Mouse (Mus musculus) neural tube, embryonic 11.5 days (tissue): ENCODE results near the gene Dkc1. TPM values are rescaled to one million over a fixed set of nuclear protein-coding genes. Genes with fewer than 3 reads are reported as not detected.

Source experiments
- ATAC-seq: fragments of 200-750 bp; cut with Nextera tagmentation; 2 replicates; pipeline ENCODE4 v1.8.0; 2017; ENCODE audit warnings: moderate number of reproducible peaks, mild to moderate bottlenecking, moderate TSS enrichment, moderate library complexity; ENCODE audit not compliant: insufficient read depth, low FRiP score, low TSS enrichment
- DNase-seq: peaks from one replicate; pipeline ENCODE4 v3.0.0-alpha.2; 2015; ENCODE audit warnings: low spot score
- H3K27ac ChIP-seq: fragments of 300-500 bp; sonication (generic); 2 replicates; pipeline ENCODE4 v1.5.1; 2014; ENCODE audit warnings: low read depth, mild to moderate bottlenecking, low read length
- H3K27me3 ChIP-seq: fragments of 300-500 bp; sonication (generic); 2 replicates; pipeline ENCODE4 v1.6.1; 2014; ENCODE audit warnings: mild to moderate bottlenecking, low read length, mixed read lengths; ENCODE audit not compliant: control insufficient read depth, insufficient read depth
- H3K36me3 ChIP-seq: fragments of 300-500 bp; sonication (generic); 2 replicates; pipeline ENCODE4 v1.6.1; 2014; ENCODE audit warnings: mild to moderate bottlenecking, low read length, moderate library complexity, mixed read lengths; ENCODE audit not compliant: control insufficient read depth, insufficient read depth
- H3K4me1 ChIP-seq: fragments of 300-500 bp; sonication (generic); 2 replicates; pipeline ENCODE4 v1.6.1; 2014; ENCODE audit warnings: low read length, mixed read lengths; ENCODE audit not compliant: control insufficient read depth, insufficient read depth
- H3K4me2 ChIP-seq: fragments of 300-500 bp; sonication (generic); 2 replicates; pipeline ENCODE4 v1.6.1; 2014; ENCODE audit warnings: low read depth, mild to moderate bottlenecking, moderate library complexity
- H3K4me3 ChIP-seq: fragments of 300-500 bp; sonication (generic); 2 replicates; pipeline ENCODE4 v1.5.1; 2014; ENCODE audit warnings: low read depth, low read length
- H3K9ac ChIP-seq: fragments of 300-500 bp; sonication (generic); 2 replicates; pipeline ENCODE4 v1.6.1; 2014; ENCODE audit warnings: mild to moderate bottlenecking, low read length
- H3K9me3 ChIP-seq: fragments of 300-500 bp; sonication (generic); 2 replicates; pipeline ENCODE4 v1.6.1; 2016; ENCODE audit warnings: low read length; ENCODE audit not compliant: control insufficient read depth
- WGBS: fragments of 180-500 bp; shearing (Covaris S2); extraction: QIAGEN DNeasy Blood & Tissue Kit; methylation state at CpG from one replicate; pipeline ENCODE4 v1.1.7; 2014; 5-methylcytosine and 5-hydroxymethylcytosine counted together
- polyA plus RNA-seq: library from polyadenylated mRNA; unstranded; fragments of >200 nt; fragmentation: Nextera tagmentation; extraction: Ambion mirVana; gene quantifications from 2 replicates; pipeline ENCODE4 v1.2.1, GENCODE M21; 2014

Gene Dkc1
- polyA plus RNA-seq, 1 experiment from 2014 or later, result 128 TPM

- H3K27me3 ChIP-seq, result no peaks in the 10 kb centered on the region
- H3K4me3 ChIP-seq, result no peak overlapping the region
- H3K36me3 ChIP-seq, result no peaks in the 10 kb centered on the region
- H3K9ac ChIP-seq, result no peak overlapping the region
- no peak overlapping the region for H3K27ac ChIP-seq
- no peaks in the 10 kb centered on the region for H3K9me3 ChIP-seq
- H3K4me2 ChIP-seq, result no peak overlapping the region
- no peaks in the 10 kb centered on the region for H3K4me1 ChIP-seq
- ATAC-seq (no peak), DNase-seq (no peak)
- 23% methylated on average over 1 of the region's 1 CpGs for WGBS
Measured at GRCm38 (mm10) chrX:75085654-75086053, 10.0 kb upstream of the Dkc1 start.

- H3K9ac ChIP-seq, result peak overlapping the region; percentile 50
- H3K9me3 ChIP-seq, result no peaks in the 10 kb centered on the region
- H3K27ac ChIP-seq, result no peak overlapping the region
- no peaks in the 10 kb centered on the region for H3K4me1 ChIP-seq
- H3K36me3 ChIP-seq, result no peaks in the 10 kb centered on the region
- no peaks in the 10 kb centered on the region for H3K27me3 ChIP-seq
- ATAC-seq, result 0 out of 2 replicates have a peak, but pooled peaks have one; percentile 5
- 15% methylated on average over 23 of the region's 23 CpGs for WGBS
- H3K4me3 ChIP-seq, result peak overlapping the region; percentile 48
- H3K4me2 ChIP-seq, result peak overlapping the region; percentile 51
- peak; percentile 11 for DNase-seq
Measured at GRCm38 (mm10) chrX:75096163-75096770, 613 bp downstream of the Dkc1 start.

- Histone ChIP-seq H3K36me3 (no peaks in the 10 kb centered on the region), H3K4me2 (no peak overlapping the region), H3K27me3 (no peaks in the 10 kb centered on the region), H3K4me1 (no peaks in the 10 kb centered on the region), H3K9ac (no peak overlapping the region), H3K9me3 (no peaks in the 10 kb centered on the region), H3K27ac (no peak overlapping the region), H3K4me3 (no peak overlapping the region)
- no peak for ATAC-seq
- DNase-seq, result no peak
- 93% methylated on average over 8 of the region's 8 CpGs for WGBS
Measured at GRCm38 (mm10) chrX:75098799-75099198, 3.1 kb downstream of the Dkc1 start.

GRCm38 (mm10) chrX:75102293-75102692 is 6.6 kb downstream of the Dkc1 start:
- DNase-seq (no peak), ATAC-seq (no peak)
- Histone ChIP-seq H3K27me3 (no peaks in the 10 kb centered on the region), H3K4me2 (no peak overlapping the region), H3K9me3 (no peaks in the 10 kb centered on the region), H3K4me1 (no peaks in the 10 kb centered on the region), H3K4me3 (no peak overlapping the region), H3K9ac (no peak overlapping the region), H3K36me3 (no peaks in the 10 kb centered on the region), H3K27ac (no peak overlapping the region)
- 91% methylated on average over 6 of the region's 6 CpGs for WGBS

- Histone ChIP-seq H3K4me1 (no peaks in the 10 kb centered on the region), H3K4me2 (no peak overlapping the region), H3K36me3 (no peaks in the 10 kb centered on the region), H3K9me3 (no peaks in the 10 kb centered on the region), H3K27ac (no peak overlapping the region), H3K4me3 (no peak overlapping the region), H3K27me3 (no peaks in the 10 kb centered on the region), H3K9ac (no peak overlapping the region)
- DNase-seq (no peak), ATAC-seq (no peak)
Measured at GRCm38 (mm10) chrX:75115550-75115949, 19.9 kb downstream of the Dkc1 start.

GRCm38 (mm10) chrX:75125606-75126005 is 30.0 kb downstream of the Dkc1 start:
- ATAC-seq (no peak), DNase-seq (no peak)
- no peaks in the 10 kb centered on the region for H3K9me3 ChIP-seq
- no peaks in the 10 kb centered on the region for H3K4me1 ChIP-seq
- H3K36me3 ChIP-seq, result no peaks in the 10 kb centered on the region
- H3K4me3 ChIP-seq, result no peak overlapping the region
- no peak overlapping the region for H3K27ac ChIP-seq
- H3K27me3 ChIP-seq, result no peaks in the 10 kb centered on the region
- no peak overlapping the region for H3K9ac ChIP-seq
- H3K4me2 ChIP-seq, result no peak overlapping the region
- WGBS, result 87% methylated on average over 3 of the region's 3 CpGs

- H3K9me3 ChIP-seq, result no peaks in the 10 kb centered on the region
- no peak overlapping the region for H3K27ac ChIP-seq
- DNase-seq (no peak), ATAC-seq (no peak)
- no peak overlapping the region for H3K4me3 ChIP-seq
- no peak overlapping the region for H3K9ac ChIP-seq
- no peak overlapping the region for H3K4me2 ChIP-seq
- no peaks in the 10 kb centered on the region for H3K4me1 ChIP-seq
- no peaks in the 10 kb centered on the region for H3K27me3 ChIP-seq
- H3K36me3 ChIP-seq, result no peaks in the 10 kb centered on the region
Measured at GRCm38 (mm10) chrX:75126893-75127292, 31.2 kb downstream of the Dkc1 start.

GRCm38 (mm10) chrX:75128333-75128980 is 32.8 kb downstream of the Dkc1 start:
- H3K4me2 ChIP-seq, result no peak overlapping the region
- H3K36me3 ChIP-seq, result no peaks in the 10 kb centered on the region
- H3K4me1 ChIP-seq, result no peaks in the 10 kb centered on the region
- no peak overlapping the region for H3K9ac ChIP-seq
- H3K27ac ChIP-seq, result no peak overlapping the region
- no peaks in the 10 kb centered on the region for H3K9me3 ChIP-seq
- H3K27me3 ChIP-seq, result no peaks in the 10 kb centered on the region
- H3K4me3 ChIP-seq, result no peak overlapping the region
- DNase-seq (no peak), ATAC-seq (no peak)

- WGBS, result 60% methylated on average over 2 of the region's 2 CpGs
Measured at GRCm38 (mm10) chrX:75129474-75129873, 33.8 kb downstream of the Dkc1 start.

More at GRCm38 (mm10) chrX:75129474-75129873, 33.8 kb downstream of the Dkc1 start:
- Histone ChIP-seq H3K4me3 (no peak overlapping the region), H3K27me3 (no peaks in the 10 kb centered on the region), H3K9ac (no peak overlapping the region), H3K9me3 (no peaks in the 10 kb centered on the region), H3K27ac (no peak overlapping the region), H3K4me2 (no peak overlapping the region), H3K4me1 (no peaks in the 10 kb centered on the region), H3K36me3 (no peaks in the 10 kb centered on the region)
- DNase-seq (no peak), ATAC-seq (no peak)
